Mouse (Mus musculus): ENCODE results near the gene Rgsl1.

GRCm38 (mm10) chr1:153846420-153846819 lies 2.5 kb upstream of the Rgsl1 start:
- TF ChIP-seq GATA1 (IDR thresholded peaks at IDR 0.05; ENCODE audit: borderline replicate concordance, low read length): no peak
- TF ChIP-seq FLI1 (IDR thresholded peaks at IDR 0.05; ENCODE audit: low read length): no peak

Data from megakaryocyte, embryonic 14.5 days (primary cell).